Mouse (Mus musculus): Measurements from ENCODE around the gene Atp6v0d1. TPM values are rescaled to one million over a fixed set of nuclear protein-coding genes. Genes with fewer than 3 reads are reported as not detected.

Gene Atp6v0d1
- polyA plus RNA-seq, 1 experiment from 2014 or later, result 96.2 TPM

DNA sequence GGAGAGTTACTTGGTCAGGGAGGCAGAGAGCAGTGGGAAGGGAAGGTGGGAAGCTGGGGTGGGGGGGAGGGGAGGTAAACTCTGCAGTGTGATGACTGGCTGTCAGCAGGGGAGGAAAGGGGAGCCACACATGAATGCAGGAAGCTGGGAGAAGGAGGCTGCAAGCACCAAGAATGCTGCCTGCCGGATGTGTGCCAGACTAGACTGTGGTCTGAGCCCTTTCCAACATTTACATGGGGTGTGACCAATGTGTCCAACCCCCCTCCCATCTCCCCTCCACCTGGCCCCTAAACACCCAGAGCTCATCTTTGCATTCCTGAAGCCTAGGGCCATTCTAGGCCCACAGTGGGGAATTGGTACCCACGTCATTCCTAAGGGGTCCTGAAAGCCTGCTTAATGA lies 84.8 kb downstream of the Atp6v0d1 start:
- Histone ChIP-seq H3K4me1 (replicated peaks; ENCODE audit: control insufficient read depth, insufficient read depth) (no peaks in the 10 kb centered on the region), H3K4me3 (ENCODE audit: low read depth, low read length) (no peak overlapping the region), H3K9me3 (ENCODE audit: control insufficient read depth, low read length) (no peaks in the 10 kb centered on the region), H3K36me3 (ENCODE audit: control insufficient read depth, insufficient read depth, low read length) (peaks cover 14% of the 10 kb centered on the region), H3K9ac (ENCODE audit: low read length) (no peak overlapping the region), H3K4me2 (replicated peaks; ENCODE audit: low read depth) (no peak overlapping the region), H3K27ac (replicated peaks) (no peak overlapping the region), H3K27me3 (ENCODE audit: control insufficient read depth, insufficient read depth, low read length) (no peaks in the 10 kb centered on the region)
- ATAC-seq (ENCODE audit: low FRiP score, low TSS enrichment) (no peak), DNase-seq (ENCODE audit: low spot score) (no peak)
- WGBS, result 44% methylated on average over 2 of the region's 2 CpGs
- TF ChIP-seq EP300 (optimal IDR thresholded peaks at IDR 0.05), result no peak
- TF ChIP-seq CTCF (IDR thresholded peaks at IDR 0.05; ENCODE audit: low read depth), result no peak

DNA sequence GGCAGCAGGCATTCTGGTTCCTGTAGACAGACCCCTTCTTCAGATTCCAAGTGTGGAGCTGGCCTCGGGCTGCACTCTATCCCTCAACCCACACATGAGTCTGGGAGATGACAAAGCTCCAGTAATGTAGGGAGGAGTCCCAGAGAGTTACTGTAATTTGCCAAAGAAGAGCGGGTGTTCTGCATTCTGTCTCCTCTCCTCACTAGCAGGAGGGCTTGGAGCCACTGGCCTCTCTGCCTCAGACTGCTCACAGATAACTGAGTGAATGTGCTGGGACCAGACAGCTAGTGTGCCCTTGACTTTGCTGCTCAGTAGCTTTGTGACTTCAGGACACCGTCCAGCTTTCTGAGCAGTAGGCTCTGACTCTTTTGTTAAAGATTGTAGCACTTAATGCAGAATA lies 88.1 kb downstream of the Atp6v0d1 start:
- Histone ChIP-seq H3K4me1 (replicated peaks; ENCODE audit: control insufficient read depth, insufficient read depth) (no peaks in the 10 kb centered on the region; the same call in 1 of the 2 replicates), H3K27me3 (ENCODE audit: control insufficient read depth, insufficient read depth, low read length) (no peaks in the 10 kb centered on the region), H3K4me3 (ENCODE audit: low read depth, low read length) (no peak overlapping the region), H3K36me3 (ENCODE audit: control insufficient read depth, insufficient read depth, low read length) (peaks cover 14% of the 10 kb centered on the region), H3K4me2 (replicated peaks; ENCODE audit: low read depth) (no peak overlapping the region), H3K27ac (replicated peaks) (no peak overlapping the region), H3K9me3 (ENCODE audit: control insufficient read depth, low read length) (no peaks in the 10 kb centered on the region), H3K9ac (ENCODE audit: low read length) (no peak overlapping the region)
- 68% methylated on average over 3 of the region's 3 CpGs for WGBS
- DNase-seq (ENCODE audit: low spot score) (no peak), ATAC-seq (ENCODE audit: low FRiP score, low TSS enrichment) (no peak)
- TF ChIP-seq CTCF (IDR thresholded peaks at IDR 0.05; ENCODE audit: low read depth) (no peak), EP300 (optimal IDR thresholded peaks at IDR 0.05) (no peak)

DNA sequence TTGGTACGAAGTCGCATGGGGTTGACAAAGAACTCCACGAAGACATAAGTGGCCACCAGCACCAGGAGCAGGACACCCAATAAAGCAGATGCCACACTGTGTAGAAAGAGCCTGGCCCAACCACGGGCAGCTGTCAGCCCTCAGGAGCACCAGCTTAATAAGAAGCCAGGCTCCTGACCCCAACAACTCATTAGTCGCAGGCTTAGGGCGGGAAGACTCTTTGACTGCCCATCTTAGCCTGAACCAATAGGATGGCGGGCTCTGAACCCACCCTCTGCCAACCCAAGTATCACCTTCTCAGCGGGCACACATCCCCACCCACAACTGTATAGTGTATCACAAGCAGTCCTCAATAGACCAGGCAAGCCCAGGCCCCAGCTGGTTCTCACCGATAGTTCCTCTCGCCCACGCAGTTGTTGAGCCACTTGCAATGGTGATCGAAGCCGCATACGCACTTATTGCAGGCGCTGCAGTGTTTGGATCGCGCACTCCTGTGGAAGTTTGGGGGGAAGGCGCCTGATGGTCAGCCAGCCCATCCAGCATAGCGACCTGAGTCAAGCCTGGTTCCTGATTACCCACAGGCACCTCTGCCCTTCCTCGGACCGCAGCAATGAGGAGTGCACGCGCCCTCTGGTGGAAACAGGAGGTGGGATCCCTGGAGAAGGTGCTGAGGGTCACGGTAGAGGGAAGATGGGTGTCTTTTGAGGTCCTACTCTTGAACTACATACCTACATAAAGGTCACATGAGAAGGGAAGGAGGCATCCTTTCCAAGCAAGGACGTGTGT lies 89.0 kb downstream of the Atp6v0d1 start:
- H3K27me3 ChIP-seq (ENCODE audit: control insufficient read depth, insufficient read depth, low read length), result no peaks in the 10 kb centered on the region
- TF ChIP-seq EP300 (optimal IDR thresholded peaks at IDR 0.05) (no peak), CTCF (IDR thresholded peaks at IDR 0.05; ENCODE audit: low read depth) (peak; percentile 94)
- H3K9ac ChIP-seq (ENCODE audit: low read length), result no peak overlapping the region
- no peak overlapping the region for H3K4me2 ChIP-seq (replicated peaks; ENCODE audit: low read depth)
- DNase-seq (ENCODE audit: low spot score) (peak; percentile 69), ATAC-seq (ENCODE audit: low FRiP score, low TSS enrichment) (no peak)
- H3K27ac ChIP-seq (replicated peaks), result no peak overlapping the region
- no peaks in the 10 kb centered on the region for H3K9me3 ChIP-seq (ENCODE audit: control insufficient read depth, low read length)
- no peak overlapping the region for H3K4me3 ChIP-seq (ENCODE audit: low read depth, low read length)
- 50% methylated on average over 25 of the region's 25 CpGs for WGBS
- peaks cover 14% of the 10 kb centered on the region for H3K36me3 ChIP-seq (ENCODE audit: control insufficient read depth, insufficient read depth, low read length)
- H3K4me1 ChIP-seq (replicated peaks; ENCODE audit: control insufficient read depth, insufficient read depth), result no peaks in the 10 kb centered on the region; the same call in 1 of the 2 replicates

DNA sequence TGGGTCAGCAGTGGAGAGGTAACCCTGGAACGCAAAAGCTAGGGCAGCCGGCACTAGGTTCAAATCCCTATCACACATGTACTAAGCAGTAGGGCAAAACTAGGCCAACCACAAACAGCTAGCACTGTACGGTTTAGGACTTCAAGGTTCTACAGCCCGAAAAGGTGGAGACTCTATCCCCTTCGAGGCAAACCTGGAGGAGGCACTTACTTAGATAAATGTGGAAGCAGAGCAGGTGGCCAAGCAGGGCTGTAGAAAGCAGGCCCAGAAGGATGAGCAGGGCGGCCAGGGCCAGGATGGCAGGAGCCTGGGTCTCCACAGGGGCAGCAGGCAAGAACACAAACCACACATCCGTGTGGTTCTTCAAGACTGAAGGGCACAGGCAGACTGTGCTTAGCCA lies 89.7 kb downstream of the Atp6v0d1 start:
- Histone ChIP-seq H3K27me3 (ENCODE audit: control insufficient read depth, insufficient read depth, low read length) (no peaks in the 10 kb centered on the region), H3K4me1 (replicated peaks; ENCODE audit: control insufficient read depth, insufficient read depth) (no peaks in the 10 kb centered on the region; the same call in 1 of the 2 replicates), H3K4me2 (replicated peaks; ENCODE audit: low read depth) (no peak overlapping the region), H3K9me3 (ENCODE audit: control insufficient read depth, low read length) (no peaks in the 10 kb centered on the region), H3K36me3 (ENCODE audit: control insufficient read depth, insufficient read depth, low read length) (peaks cover 12% of the 10 kb centered on the region), H3K9ac (ENCODE audit: low read length) (no peak overlapping the region), H3K4me3 (ENCODE audit: low read depth, low read length) (no peak overlapping the region), H3K27ac (replicated peaks) (no peak overlapping the region)
- WGBS, result 96% methylated on average over 7 of the region's 7 CpGs
- no peak for ATAC-seq (ENCODE audit: low FRiP score, low TSS enrichment)
- no peak for DNase-seq (ENCODE audit: low spot score)
- TF ChIP-seq EP300 (optimal IDR thresholded peaks at IDR 0.05), result no peak
- TF ChIP-seq CTCF (IDR thresholded peaks at IDR 0.05; ENCODE audit: low read depth), result no peak

DNA sequence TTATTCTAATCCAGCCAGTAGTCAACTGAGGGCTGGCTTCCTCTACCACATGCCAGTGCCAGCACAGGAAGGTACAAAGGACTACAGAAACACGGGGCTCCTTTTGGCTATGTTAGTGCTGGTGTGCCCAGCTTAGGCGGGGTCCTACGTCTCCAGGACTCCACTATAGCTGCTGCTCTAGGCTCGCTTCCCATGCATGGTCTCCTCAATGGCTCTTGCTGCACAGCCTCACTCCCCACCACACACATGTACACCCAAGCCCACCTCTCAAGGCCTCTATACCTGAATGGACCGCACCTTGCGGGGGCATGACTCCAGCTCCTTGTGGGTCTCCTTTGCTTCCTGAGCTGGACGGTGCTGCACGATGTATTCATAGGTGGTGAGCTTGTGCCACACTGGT lies 90.1 kb downstream of the Atp6v0d1 start:
- Histone ChIP-seq H3K36me3 (ENCODE audit: control insufficient read depth, insufficient read depth, low read length) (peaks cover 12% of the 10 kb centered on the region), H3K4me3 (ENCODE audit: low read depth, low read length) (no peak overlapping the region), H3K27me3 (ENCODE audit: control insufficient read depth, insufficient read depth, low read length) (no peaks in the 10 kb centered on the region), H3K4me1 (replicated peaks; ENCODE audit: control insufficient read depth, insufficient read depth) (no peaks in the 10 kb centered on the region; the same call in 1 of the 2 replicates), H3K27ac (replicated peaks) (no peak overlapping the region), H3K9me3 (ENCODE audit: control insufficient read depth, low read length) (no peaks in the 10 kb centered on the region), H3K4me2 (replicated peaks; ENCODE audit: low read depth) (no peak overlapping the region), H3K9ac (ENCODE audit: low read length) (no peak overlapping the region)
- TF ChIP-seq CTCF (IDR thresholded peaks at IDR 0.05; ENCODE audit: low read depth) (no peak), EP300 (optimal IDR thresholded peaks at IDR 0.05) (no peak)
- WGBS, result 93% methylated on average over 8 of the region's 8 CpGs
- no peak for DNase-seq (ENCODE audit: low spot score)
- no peak for ATAC-seq (ENCODE audit: low FRiP score, low TSS enrichment)

DNA sequence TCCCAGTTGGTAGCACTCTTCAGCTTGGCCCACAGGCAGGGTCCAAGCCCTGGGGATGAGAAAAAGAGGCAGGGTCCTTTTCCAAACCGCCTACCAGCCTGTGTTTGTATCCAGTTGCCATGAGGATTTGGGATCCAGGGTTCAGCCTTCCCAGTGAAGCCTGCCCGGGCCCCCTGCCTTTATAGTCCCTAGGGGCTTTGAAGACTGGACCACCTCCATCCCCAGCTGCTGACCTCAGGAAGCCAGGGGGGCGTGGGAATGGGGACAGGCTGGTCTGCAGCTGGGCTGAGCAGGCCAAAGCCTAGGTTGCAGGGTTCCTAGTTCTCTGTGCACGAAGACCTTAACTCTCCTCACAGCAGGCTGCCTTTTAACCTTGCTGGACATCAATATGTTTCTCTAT lies 90.6 kb downstream of the Atp6v0d1 start:
- H3K9me3 ChIP-seq (ENCODE audit: control insufficient read depth, low read length), result no peaks in the 10 kb centered on the region
- 68% methylated on average over 4 of the region's 4 CpGs for WGBS
- DNase-seq (ENCODE audit: low spot score) (no peak), ATAC-seq (ENCODE audit: low FRiP score, low TSS enrichment) (no peak)
- H3K27ac ChIP-seq (replicated peaks), result peak overlapping the region; percentile 19; the same call in 1 of the 2 replicates
- H3K27me3 ChIP-seq (ENCODE audit: control insufficient read depth, insufficient read depth, low read length), result no peaks in the 10 kb centered on the region
- no peak overlapping the region for H3K4me2 ChIP-seq (replicated peaks; ENCODE audit: low read depth)
- no peak overlapping the region for H3K4me3 ChIP-seq (ENCODE audit: low read depth, low read length)
- H3K4me1 ChIP-seq (replicated peaks; ENCODE audit: control insufficient read depth, insufficient read depth), result peaks cover under 1% of the 10 kb centered on the region; the same call in 1 of the 2 replicates
- no peak overlapping the region for H3K9ac ChIP-seq (ENCODE audit: low read length)
- peaks cover 12% of the 10 kb centered on the region for H3K36me3 ChIP-seq (ENCODE audit: control insufficient read depth, insufficient read depth, low read length)
- TF ChIP-seq EP300 (optimal IDR thresholded peaks at IDR 0.05) (no peak), CTCF (IDR thresholded peaks at IDR 0.05; ENCODE audit: low read depth) (no peak)
